Mouse (Mus musculus): ENCODE data around the gene Rnf222. TPM values are rescaled to one million over a fixed set of nuclear protein-coding genes. Genes with fewer than 3 reads are reported as not detected.
A peak's percentile ranks its signal among the peaks of the same experiment; 100 is the strongest.
"Not testable (repeated sequence)": the region's sequence is repeated elsewhere in the genome, so short reads cannot be mapped to it uniquely, and the experiment has no call there.

Gene Rnf222
- total RNA-seq, 2 experiments from 2014 or later: not detected

DNA sequence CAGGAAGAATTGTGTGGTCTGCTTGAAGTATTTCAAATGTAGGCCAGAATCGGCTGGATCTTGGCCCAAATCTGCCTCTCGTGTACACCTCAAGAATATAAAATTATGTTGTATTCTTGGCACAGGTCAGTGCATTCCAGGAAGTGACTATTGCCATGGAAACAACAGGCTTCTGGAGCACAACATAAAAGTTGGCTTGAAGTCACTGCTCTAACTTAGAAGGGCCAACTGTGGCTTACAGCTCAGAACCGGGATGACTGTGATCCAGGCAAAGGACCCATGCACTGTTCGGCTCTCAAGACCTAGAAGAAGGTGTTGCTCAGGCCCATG lies 18.1 kb downstream of the Rnf222 start:
- intact Hi-C loops (cut with DNase I): no loop called here
- peak; percentile 26 for DNase-seq

DNA sequence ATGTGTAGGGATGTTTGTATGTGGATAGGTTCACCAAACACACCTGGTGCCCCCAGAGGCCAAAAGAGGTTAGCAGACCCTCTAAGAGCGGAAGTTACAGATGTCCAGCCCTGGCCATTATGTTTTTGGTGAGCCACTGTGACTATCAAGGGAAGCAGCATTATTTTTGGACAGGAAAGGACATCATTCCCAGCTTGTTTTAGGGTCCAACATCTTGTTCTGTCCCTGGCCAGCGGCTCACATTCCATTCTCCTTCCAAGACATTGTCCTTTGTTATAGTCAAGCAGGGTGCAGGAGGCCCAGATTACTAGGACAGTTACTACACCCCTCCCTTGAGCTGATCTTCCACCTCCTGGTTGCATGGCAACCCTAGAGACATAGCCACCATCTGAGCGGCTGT lies 18.9 kb downstream of the Rnf222 start:
- intact Hi-C loops (cut with DNase I): no loop called here
- DNase-seq: no peak

DNA sequence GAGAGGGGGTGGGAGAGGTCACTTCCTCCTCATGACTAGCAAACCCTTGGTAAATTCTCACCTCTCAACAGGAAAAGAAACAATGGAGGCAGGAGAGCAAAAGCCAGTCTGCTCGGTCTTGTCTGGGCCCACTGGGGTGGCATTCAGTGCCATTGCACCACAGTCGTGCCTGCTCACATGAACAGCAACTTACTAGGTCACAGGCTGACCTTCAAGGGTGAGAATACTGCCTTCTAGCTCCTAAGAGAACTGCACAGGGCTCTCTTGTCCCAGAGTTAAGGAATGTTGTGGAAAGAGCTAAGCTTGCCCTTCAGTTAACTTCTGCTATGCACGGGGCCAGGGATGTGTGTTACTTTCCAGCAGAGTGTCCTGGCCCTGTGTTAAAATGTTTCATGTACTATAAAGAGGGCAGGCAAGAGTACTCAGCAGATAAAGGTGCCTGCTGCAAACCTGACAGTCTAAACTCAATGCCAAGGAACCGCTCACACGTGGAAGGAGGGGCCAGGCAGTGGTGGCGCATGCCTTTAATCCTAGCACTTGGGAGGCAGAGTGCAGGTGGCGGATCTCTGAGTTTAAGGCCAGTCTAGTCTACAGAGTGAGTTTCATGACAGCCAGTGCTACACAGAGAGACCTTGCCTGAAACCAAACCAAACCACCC lies 20.6 kb downstream of the Rnf222 start:
- DNase-seq: no peak
- intact Hi-C loops (cut with DNase I): no loop called here

DNA sequence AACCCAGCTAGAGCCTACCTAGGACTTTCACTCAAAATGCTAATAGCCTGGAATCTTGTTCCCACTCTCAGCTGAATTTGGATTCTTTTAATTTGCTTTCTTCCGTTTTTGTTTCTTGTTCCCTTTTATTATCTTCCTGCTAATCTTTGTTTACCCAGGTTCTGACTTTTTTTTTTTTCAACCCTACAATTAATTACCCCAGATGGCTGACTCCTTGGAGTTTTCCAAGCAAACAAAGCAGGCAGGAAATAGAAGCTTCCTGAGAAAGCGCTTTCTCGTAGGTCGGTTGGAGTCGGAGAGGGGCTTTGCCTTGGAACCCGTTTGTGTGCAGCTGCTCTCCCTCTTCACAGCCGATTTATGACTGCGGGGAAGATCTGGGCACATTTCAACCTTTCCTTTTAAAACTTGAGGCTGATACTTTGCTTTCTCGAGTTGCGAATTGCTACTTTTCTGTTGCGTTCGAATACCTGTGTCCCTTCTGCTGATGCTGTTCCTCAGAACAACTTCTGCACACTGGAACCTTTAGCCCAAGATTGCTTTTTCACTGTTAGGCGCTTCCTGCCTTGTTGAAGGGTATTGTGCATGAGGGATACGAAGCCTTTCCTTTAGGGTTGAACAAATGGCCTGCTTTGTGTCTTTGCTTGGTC lies 23.3 kb downstream of the Rnf222 start:
- intact Hi-C loops (cut with DNase I): no loop called here
- DNase-seq: no peak

DNA sequence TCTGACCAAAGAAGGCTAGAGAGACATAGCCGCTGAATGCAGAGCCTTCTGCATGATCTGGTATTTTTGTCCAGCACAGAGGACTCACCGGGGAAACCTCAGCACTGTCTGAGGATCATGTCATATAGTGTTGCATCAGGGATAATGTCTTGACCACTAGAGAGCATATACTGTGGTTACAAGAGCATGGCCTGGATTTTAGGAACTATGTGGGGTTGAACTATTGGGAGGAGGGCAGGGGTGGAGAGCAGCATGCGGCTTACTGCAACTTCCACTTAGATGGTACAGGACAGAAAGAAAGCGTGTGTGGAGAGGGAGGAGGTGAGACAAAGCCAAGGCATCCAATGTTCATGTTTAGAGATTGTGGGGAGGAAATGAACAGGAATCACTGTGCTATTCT lies 26.2 kb downstream of the Rnf222 start:
- intact Hi-C loops (cut with DNase I): no loop called here
- DNase-seq: no peak

DNA sequence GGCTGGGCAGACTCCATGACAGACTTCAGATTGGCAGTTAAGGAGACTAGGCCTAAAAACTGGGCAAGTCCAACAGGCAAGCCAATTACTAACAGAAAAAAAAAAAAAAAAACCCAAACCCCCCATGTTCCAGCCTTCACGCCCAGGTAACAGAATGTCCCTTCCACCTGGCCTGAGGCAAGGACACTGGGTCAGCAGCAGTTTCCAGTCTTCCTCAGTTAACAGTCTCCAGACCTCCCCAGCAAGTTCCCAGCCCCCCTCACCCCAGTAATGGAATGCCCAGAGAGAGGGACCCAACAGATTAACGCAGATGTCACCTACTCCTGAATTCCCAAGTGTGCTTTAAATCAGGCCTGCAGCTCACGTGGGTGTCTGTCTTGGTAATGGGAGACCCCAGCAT lies 34.8 kb downstream of the Rnf222 start:
- no peak for DNase-seq
- intact Hi-C loops (cut with DNase I): no loop called here

DNA sequence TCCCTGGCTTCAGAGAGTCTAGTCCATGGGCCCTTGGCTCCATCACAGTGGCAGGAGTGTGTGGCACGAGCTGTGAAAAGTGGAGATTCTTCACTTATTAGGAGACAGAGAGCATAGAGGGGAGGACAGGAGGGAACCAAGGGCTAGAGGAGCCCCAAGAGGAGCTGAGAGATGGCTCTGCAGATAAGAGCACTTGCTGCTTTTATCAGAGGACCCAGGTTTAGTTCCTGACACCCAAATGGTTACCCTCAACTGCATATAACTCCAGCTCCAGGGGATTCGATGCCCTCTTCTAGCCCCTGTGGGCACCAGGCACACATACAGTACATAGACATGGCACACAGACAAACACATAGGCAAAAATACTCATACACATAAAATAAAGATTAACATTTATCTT lies 36.4 kb downstream of the Rnf222 start:
- intact Hi-C loops (cut with DNase I): no loop called here
- no peak for DNase-seq

DNA sequence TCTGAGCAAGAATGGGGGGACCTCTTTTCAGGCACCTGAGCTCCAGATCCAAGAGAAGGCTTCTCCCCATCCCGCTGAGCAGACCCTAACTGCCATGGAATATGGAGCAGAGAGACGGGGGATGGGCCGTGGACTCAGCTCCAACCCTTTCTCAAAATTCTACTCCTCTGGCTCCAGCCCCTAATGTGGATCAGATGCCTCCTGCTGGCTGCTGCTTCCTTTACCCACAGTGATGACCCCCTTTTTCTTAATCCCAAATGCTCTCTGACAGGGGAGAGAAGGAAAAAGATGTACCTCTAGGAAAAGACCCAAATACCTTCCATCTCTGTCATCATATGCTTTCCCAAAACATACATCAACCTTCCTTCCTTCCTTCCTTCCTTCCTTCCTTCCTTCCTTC lies 38.6 kb downstream of the Rnf222 start, which contains the start of gene Odf4:
Gene Odf4 (minus strand): TSS at position 101 of the 400 bp plus-strand sequence.
- intact Hi-C loops (cut with DNase I): no loop called here
- no peak for DNase-seq

DNA sequence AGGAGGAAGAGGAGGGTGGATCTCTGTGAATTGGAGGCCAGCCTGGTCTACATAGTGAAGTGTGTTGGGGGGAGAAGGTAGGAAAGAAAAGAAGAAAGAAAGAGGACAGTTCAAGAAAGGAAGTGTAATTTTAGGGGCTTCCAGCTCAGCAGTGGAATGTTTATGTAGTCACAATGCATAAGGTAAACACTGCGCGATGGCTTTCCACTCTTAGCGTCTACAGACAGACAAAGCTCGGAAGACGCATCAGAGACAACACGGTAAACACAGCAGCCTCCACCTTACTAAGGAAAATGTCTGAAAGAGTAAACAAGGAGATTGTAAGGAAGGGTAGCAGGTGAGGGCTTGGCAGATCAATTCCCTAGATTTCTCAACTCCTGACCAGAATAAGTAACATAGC lies 41.6 kb downstream of the Rnf222 start:
- intact Hi-C loops (cut with DNase I): no loop called here
- DNase-seq: no peak

DNA sequence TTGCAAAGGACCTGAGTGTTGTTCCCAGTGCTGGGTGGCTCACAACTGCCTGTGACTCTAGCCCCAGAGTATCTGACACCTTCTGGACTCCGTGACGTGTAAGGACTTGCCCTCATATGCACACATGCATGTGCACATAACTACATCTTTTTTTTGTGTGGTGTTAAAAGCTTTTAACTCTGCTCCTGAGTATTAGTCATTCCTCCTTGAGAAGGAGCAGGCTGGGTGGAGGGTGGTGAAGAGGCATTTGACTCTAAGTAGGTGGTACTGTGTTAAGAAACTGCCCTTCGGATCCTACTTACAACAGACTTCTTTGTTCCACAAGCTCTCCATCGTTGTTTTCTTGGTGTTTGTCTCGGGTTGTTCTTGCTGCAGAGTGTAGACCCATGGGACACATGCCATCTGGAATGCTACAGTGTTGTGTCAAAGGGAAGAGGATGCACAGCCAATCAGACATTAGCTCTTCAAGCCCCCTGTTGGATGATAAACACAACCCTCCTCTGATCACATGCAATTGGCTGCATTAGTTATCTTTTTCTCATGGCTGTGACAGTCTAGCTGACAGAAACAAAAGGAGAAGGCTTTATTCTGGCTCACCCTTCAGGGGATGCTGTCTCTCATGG lies 45.6 kb downstream of the Rnf222 start:
- DNase-seq: no peak
- intact Hi-C loops (cut with DNase I): no loop called here

DNA sequence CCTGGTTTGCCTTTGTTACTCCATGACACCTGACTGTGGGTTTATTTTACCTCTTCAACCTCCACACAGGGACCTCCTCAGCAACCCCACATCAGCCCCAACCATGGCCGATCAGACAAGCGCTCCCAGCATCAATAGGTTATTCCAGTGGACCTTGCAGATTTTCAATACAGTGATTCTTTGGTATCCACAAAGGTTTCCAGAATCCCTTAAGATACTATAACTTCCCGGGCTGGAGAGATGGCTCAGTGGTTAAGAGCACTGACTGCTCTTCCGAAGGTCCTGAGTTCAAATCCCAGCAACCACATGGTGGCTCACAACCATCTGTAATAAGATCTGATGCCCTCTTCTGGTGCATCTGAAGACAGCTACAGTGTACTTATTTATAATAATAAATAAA lies 48.6 kb downstream of the Rnf222 start:
- intact Hi-C loops (cut with DNase I); DNase-seq: not testable (repeated sequence)

DNA sequence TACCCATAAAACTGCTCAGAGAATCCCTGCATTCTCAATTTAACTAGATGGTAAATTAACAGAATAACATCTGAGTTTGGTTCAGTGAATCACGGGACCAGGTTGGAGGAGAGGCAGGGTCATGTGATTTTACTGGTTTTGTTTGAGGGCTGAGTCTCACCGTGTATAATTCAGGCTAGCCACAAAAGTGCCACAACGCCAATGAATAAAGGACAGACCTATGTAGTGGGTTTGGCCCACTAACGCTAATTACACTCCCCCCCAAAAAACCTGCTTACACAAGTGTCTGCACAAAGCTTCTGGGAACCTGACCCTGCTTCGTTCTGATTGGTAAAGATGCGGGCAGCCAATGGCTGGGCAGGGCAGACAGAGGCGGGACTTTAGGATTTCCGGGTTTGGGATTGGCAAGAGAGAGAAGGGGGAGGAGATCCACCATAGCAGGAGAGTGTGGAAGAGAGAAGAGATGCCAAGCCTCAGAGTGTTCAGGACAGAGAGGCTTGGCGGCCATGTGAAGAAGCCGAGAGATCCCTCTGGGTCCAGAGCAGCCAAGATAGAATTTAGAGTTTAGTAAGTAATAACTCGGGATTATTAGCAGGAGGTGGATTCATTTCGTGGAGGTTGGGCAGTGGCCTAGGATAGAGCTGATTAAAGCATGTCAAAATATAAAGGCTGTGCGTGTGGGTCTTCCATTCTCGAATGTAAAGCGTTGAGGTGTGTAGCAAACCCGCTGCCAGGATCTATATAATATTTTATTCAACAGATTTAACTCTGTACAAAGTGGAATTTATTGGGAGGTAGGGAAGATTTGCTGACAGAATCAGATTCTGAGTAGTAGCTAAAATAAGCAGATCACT lies 51.3 kb downstream of the Rnf222 start:
- intact Hi-C loops (cut with DNase I): no loop called here

DNA sequence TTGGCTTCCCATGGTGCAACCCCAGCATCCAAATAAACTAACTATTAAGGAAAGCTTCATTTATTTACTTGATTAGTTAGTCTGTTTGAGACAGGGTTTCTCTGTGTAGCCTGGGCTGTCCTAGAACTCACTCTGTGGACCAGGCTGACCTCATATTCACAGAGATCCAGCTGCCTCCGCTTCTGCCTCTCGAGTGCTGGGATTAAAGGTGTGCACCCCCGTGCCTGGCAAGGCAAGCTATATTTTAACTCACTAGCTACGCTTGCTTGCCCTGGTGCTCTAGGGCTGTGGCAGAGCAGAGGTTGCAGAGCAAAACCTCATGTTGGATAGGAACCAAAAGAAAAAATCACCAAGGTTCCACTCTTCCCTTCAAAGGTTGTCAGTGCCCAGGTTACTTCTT lies 52.2 kb downstream of the Rnf222 start:
- no peak for DNase-seq
- intact Hi-C loops (cut with DNase I): no loop called here

More for the DNA sequence above, 51.3 kb downstream of the Rnf222 start:
- peak; percentile 85 for DNase-seq

DNA sequence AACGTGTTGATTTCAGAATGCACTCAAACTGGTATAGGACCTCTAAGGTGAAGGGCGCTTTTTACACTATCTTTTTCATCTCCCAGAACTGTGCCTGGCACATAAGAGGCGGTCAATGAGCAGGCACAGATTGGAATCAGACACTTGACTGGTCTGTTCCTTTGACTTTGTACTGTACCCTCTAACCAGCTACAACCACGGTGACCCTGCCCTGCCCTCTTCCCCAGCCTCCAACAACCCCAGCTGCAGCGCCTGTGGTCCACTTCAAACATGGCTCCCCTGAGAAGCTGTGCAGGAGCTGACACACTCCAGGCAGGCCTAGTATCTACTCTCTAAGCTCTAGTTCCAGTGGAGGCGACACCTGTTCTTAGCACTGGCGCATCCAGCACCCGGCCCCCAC lies 54.4 kb downstream of the Rnf222 start:
- DNase-seq: no peak
- intact Hi-C loops (cut with DNase I): no loop called here

DNA sequence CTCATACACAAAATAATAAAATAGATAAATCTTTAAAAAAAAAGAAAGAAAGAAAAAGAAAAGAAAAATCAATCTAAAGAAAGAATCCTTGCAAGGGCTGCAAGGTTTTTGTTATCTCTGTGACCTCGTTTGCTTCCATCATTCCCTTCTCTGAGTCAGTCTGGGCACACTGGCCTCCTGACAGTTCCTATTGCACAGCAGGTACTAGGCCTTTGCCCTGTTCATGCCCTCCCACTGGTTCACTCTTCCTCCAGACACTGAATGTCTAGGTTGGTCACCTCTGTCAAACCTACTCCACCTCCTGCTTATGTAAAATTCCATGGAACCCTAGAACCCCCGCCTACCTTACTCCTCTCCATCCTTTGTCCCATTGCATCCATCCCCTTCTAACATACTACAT lies 56.9 kb downstream of the Rnf222 start:
- DNase-seq: no peak
- intact Hi-C loops (cut with DNase I): no loop called here

Other genes starting within 250 kb of the Rnf222 start
- 100 to 1,000 TPM; 248 to 255 TPM for gene Myh10, start 197.0 kb upstream of the Rnf222 start, total RNA-seq (2021)
- 10 to 100 TPM; 75.9 to 81.6 TPM for gene Ndel1, start 16.7 kb upstream of the Rnf222 start, total RNA-seq (2021)
- 100 to 1,000 TPM; 866 to 875 TPM for gene Rpl26, start 13.0 kb downstream of the Rnf222 start, total RNA-seq (2021)
- gene Odf4, start 38.5 kb downstream of the Rnf222 start, total RNA-seq (2021): 1 to 10 TPM in 1 of 2 experiments, under 1 TPM in 1; 0.72 to 1.7 TPM
- 10 to 100 TPM; 17.6 to 19.9 TPM for gene Arhgef15, start 68.9 kb downstream of the Rnf222 start, total RNA-seq (2021)
- 1 to 10 TPM; 1.1 to 2.0 TPM for gene Slc25a35, start 79.6 kb downstream of the Rnf222 start, total RNA-seq (2021)
- gene Rangrf, start 86.6 kb downstream of the Rnf222 start, total RNA-seq (2021): 10 to 100 TPM; 16.4 to 23.8 TPM
- 10 to 100 TPM; 35.3 to 36.6 TPM for gene Pfas, start 119.9 kb downstream of the Rnf222 start, total RNA-seq (2021)
- 10 to 100 TPM; 60.8 to 64.7 TPM for gene Ctc1, start 127.4 kb downstream of the Rnf222 start, total RNA-seq (2021)
- 1 to 10 TPM; 8.2 to 10.0 TPM for gene Aurkb, start 157.1 kb downstream of the Rnf222 start, total RNA-seq (2021)
- gene Borcs6, start 171.2 kb downstream of the Rnf222 start, total RNA-seq (2021): 10 to 100 TPM; 23.8 to 25.2 TPM
- gene Tmem107, start 182.3 kb downstream of the Rnf222 start, total RNA-seq (2021): 10 to 100 TPM; 13.9 to 14.8 TPM
- gene Vamp2, start 199.9 kb downstream of the Rnf222 start, total RNA-seq (2021): 100 to 1,000 TPM; 579 to 594 TPM
- 10 to 100 TPM; 52.8 to 58.0 TPM for gene Per1, start 206.7 kb downstream of the Rnf222 start, total RNA-seq (2021)
- 1 to 10 TPM; 2.3 to 2.6 TPM for gene Hes7, start 231.9 kb downstream of the Rnf222 start, total RNA-seq (2021)
- gene 9130213A22Rik, start 234.0 kb downstream of the Rnf222 start, total RNA-seq (2021): 1 to 10 TPM; 1.2 to 1.7 TPM
- gene Aloxe3, start 237.3 kb downstream of the Rnf222 start, total RNA-seq (2021): 10 to 100 TPM; 10.8 to 13.1 TPM

All from left cerebral cortex, postnatal 4 days (tissue).